Mouse (Mus musculus): Measurements from ENCODE around the gene Csrp3. TPM values are rescaled to one million over a fixed set of nuclear protein-coding genes. Genes with fewer than 3 reads are reported as not detected.

Gene Csrp3
- total and polyA plus RNA-seq, 3 experiments = 0.17 to 0.81 TPM; not detected in 1

DNA sequence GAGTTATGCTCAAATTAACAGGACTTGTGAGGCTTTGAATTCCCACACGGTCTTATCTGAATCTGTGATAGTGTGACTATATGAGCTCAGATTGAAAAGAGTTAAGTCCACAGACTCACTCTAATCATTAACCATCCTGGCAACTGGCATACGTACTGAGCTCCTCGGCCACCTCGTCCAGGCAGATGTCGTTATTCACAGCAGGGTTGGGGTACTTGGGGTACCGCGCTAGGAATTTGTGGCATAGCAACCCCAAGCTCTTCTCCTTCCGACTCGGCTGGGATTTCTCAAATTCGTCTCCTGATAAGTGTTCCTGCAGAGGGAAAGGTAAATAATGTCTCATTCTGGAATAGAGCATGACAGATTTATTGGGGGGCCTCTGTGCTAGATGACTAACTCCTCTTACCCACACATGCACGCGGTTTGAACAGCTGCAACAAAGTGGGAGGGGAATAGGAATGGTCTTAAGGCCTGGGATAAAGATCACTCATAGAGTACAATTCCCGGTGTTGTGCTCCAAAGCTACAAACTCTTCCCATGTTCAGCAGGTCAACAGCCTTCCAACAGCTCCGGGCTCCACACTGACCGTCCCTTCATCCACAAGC is 30.1 kb upstream of the Csrp3 start:
- Histone ChIP-seq H3K4me1 (ENCODE audit: control insufficient read depth in 1 of 2, insufficient read depth in 2 of 2, low read length in 2 of 2) (peaks cover 0 to 12% of the 10 kb centered on the region in 2 experiments; a peak in 2 of 4 replicates), H3K9me3 (replicated peaks; ENCODE audit: insufficient read depth, low read length) (no peaks in the 10 kb centered on the region), H3K79me2 (ENCODE audit: control insufficient read depth, insufficient read depth, low read length, poor library complexity) (peaks cover 17% of the 10 kb centered on the region), H3K4me3 (ENCODE audit: control insufficient read depth in 1 of 2, insufficient read depth in 1 of 2, low read depth in 2 of 2, low read length in 2 of 2) (no peak overlapping the region), H3K27me3 (ENCODE audit: control insufficient read depth in 1 of 2, insufficient read depth in 2 of 2, low read length in 2 of 2) (no peaks in the 10 kb centered on the region), H3K27ac (ENCODE audit: control insufficient read depth, low read depth, low read length) (no peak overlapping the region), H3K36me3 (ENCODE audit: control insufficient read depth in 1 of 2, insufficient read depth in 2 of 2, low read length in 2 of 2) (peaks cover 10 to 13% of the 10 kb centered on the region in 2 experiments), H3K9ac (ENCODE audit: control insufficient read depth, low read depth, low read length, poor library complexity, severe bottlenecking) (no peak overlapping the region)
- DNase-seq (ENCODE audit: low read depth, low spot score) = no peak
- no peak for TF ChIP-seq POLR2AphosphoS2 (IDR thresholded peaks at IDR 0.05; ENCODE audit: low read length)
- no peak for TF ChIP-seq CHD2 (IDR thresholded peaks at IDR 0.05; ENCODE audit: low read length)
- no peak for TF ChIP-seq CHD1 (IDR thresholded peaks at IDR 0.05; ENCODE audit: low read depth, low read length)
- TF ChIP-seq GABPA (IDR thresholded peaks at IDR 0.05; ENCODE audit: low read depth, low read length) = no peak
- TF ChIP-seq EP300 (IDR thresholded peaks at IDR 0.05; ENCODE audit: low read depth in 1 of 2, low read length in 2 of 2) = no peak
- TF ChIP-seq E2F4 (IDR thresholded peaks at IDR 0.05; ENCODE audit: borderline replicate concordance, low read depth, low read length) = no peak
- TF ChIP-seq ZNF384 (IDR thresholded peaks at IDR 0.05; ENCODE audit: low read depth, low read length) = no peak
- TF ChIP-seq MAFK (IDR thresholded peaks at IDR 0.05; ENCODE audit: borderline replicate concordance, low read depth, low read length) = no peak
- TF ChIP-seq MYB (IDR thresholded peaks at IDR 0.05; ENCODE audit: low read depth, low read length) = no peak
- TF ChIP-seq ETS1 (IDR thresholded peaks at IDR 0.05; ENCODE audit: low read depth, low read length) = no peak
- no peak for TF ChIP-seq CTCF (IDR thresholded peaks at IDR 0.05 in 2 of 3, conservative IDR thresholded peaks at IDR 0.05 in 1 of 3; ENCODE audit: control insufficient read depth in 1 of 3, insufficient read depth in 1 of 3, low read depth in 2 of 3, low read length in 3 of 3, poor library complexity in 1 of 3, severe bottlenecking in 1 of 3)

- Histone ChIP-seq H3K4me1 (ENCODE audit: control insufficient read depth in 1 of 2, insufficient read depth in 2 of 2, low read length in 2 of 2) (peaks cover 0 to 6% of the 10 kb centered on the region in 2 experiments; a peak in 1 of 4 replicates), H3K27ac (ENCODE audit: control insufficient read depth, low read depth, low read length) (no peak overlapping the region), H3K4me3 (ENCODE audit: control insufficient read depth in 1 of 2, insufficient read depth in 1 of 2, low read depth in 2 of 2, low read length in 2 of 2) (no peak overlapping the region), H3K79me2 (ENCODE audit: control insufficient read depth, insufficient read depth, low read length, poor library complexity) (peaks cover 14% of the 10 kb centered on the region), H3K9me3 (replicated peaks; ENCODE audit: insufficient read depth, low read length) (no peaks in the 10 kb centered on the region), H3K36me3 (ENCODE audit: control insufficient read depth in 1 of 2, insufficient read depth in 2 of 2, low read length in 2 of 2) (peaks cover 8 to 17% of the 10 kb centered on the region in 2 experiments), H3K27me3 (ENCODE audit: control insufficient read depth in 1 of 2, insufficient read depth in 2 of 2, low read length in 2 of 2) (no peaks in the 10 kb centered on the region), H3K9ac (ENCODE audit: control insufficient read depth, low read depth, low read length, poor library complexity, severe bottlenecking) (no peak overlapping the region)
- peak; percentile 75 for DNase-seq (ENCODE audit: low read depth, low spot score)
- TF ChIP-seq BHLHE40 (IDR thresholded peaks at IDR 0.05; ENCODE audit: borderline replicate concordance, low read depth, low read length) (no peak), RAD21 (IDR thresholded peaks at IDR 0.05; ENCODE audit: low read depth, low read length) (peak; percentile 63), SMC3 (IDR thresholded peaks at IDR 0.05; ENCODE audit: low read depth, low read length) (peak; percentile 77), ELF1 (IDR thresholded peaks at IDR 0.05; ENCODE audit: low read depth, low read length) (no peak), USF1 (IDR thresholded peaks at IDR 0.05; ENCODE audit: low read depth, low read length) (no peak), JUND (IDR thresholded peaks at IDR 0.05; ENCODE audit: low read depth, low read length) (no peak), SIN3A (IDR thresholded peaks at IDR 0.05; ENCODE audit: low read length) (0 out of 2 replicates have a peak, but pooled peaks have one; percentile 25), ZKSCAN1 (IDR thresholded peaks at IDR 0.05; ENCODE audit: low read depth, low read length) (no peak), MXI1 (IDR thresholded peaks at IDR 0.05; ENCODE audit: low read depth, low read length) (no peak), EP300 (IDR thresholded peaks at IDR 0.05; ENCODE audit: low read depth in 1 of 2, low read length in 2 of 2) (no peak), ZMIZ1 (IDR thresholded peaks at IDR 0.05; ENCODE audit: low read depth, low read length) (no peak), ETS1 (IDR thresholded peaks at IDR 0.05; ENCODE audit: low read depth, low read length) (no peak), MYC (IDR thresholded peaks at IDR 0.05; ENCODE audit: low read depth, low read length) (no peak), RCOR1 (IDR thresholded peaks at IDR 0.05; ENCODE audit: low read depth, low read length) (no peak), NELFE (IDR thresholded peaks at IDR 0.05; ENCODE audit: low read depth, low read length) (no peak), MYB (IDR thresholded peaks at IDR 0.05; ENCODE audit: low read depth, low read length) (no peak), GATA1 (IDR thresholded peaks at IDR 0.05; ENCODE audit: low read depth, low read length) (no peak), UBTF (IDR thresholded peaks at IDR 0.05; ENCODE audit: borderline replicate concordance, insufficient read depth, low read depth, low read length) (no peak), NRF1 (IDR thresholded peaks at IDR 0.05; ENCODE audit: insufficient read depth, low read depth, low read length, poor library complexity, severe bottlenecking) (no peak), CTCF (IDR thresholded peaks at IDR 0.05 in 2 of 3, conservative IDR thresholded peaks at IDR 0.05 in 1 of 3; ENCODE audit: control insufficient read depth in 1 of 3, insufficient read depth in 1 of 3, low read depth in 2 of 3, low read length in 3 of 3, poor library complexity in 1 of 3, severe bottlenecking in 1 of 3) (peak; percentile 61 to 88 (median 80)), ZNF384 (IDR thresholded peaks at IDR 0.05; ENCODE audit: low read depth, low read length) (no peak), HCFC1 (IDR thresholded peaks at IDR 0.05; ENCODE audit: low read depth, low read length) (no peak), POLR2AphosphoS2 (IDR thresholded peaks at IDR 0.05; ENCODE audit: low read length) (no peak), KAT2A (conservative IDR thresholded peaks at IDR 0.05; ENCODE audit: low read depth, low read length) (no peak), E2F4 (IDR thresholded peaks at IDR 0.05; ENCODE audit: borderline replicate concordance, low read depth, low read length) (no peak), POLR2A (IDR thresholded peaks at IDR 0.05; ENCODE audit: control insufficient read depth in 1 of 2, insufficient read depth in 1 of 2, low read depth in 1 of 2, low read length in 2 of 2, poor library complexity in 1 of 2) (no peak), CHD2 (IDR thresholded peaks at IDR 0.05; ENCODE audit: low read length) (no peak)
These were observed 28.7 kb upstream of the Csrp3 start for GRCm38 (mm10) chr7:48876526-48876925.
